Mouse (Mus musculus): ENCODE measurements at regions not wholly inside any gene's neighbourhood (a gene's known extent, or its start where the extent isn't known, plus 50 kb on each side); places are given as distances from the start of the nearest gene placed in this dataset.
"Not testable (repeated sequence)": the region's sequence is repeated elsewhere in the genome, so short reads cannot be mapped to it uniquely, and the experiment has no call there.

GRCm38 (mm10) chr14:53046975-53047374 is 551.4 kb upstream of the Olfr1507 start:
- not testable (repeated sequence) for TF ChIP-seq CTCF (IDR thresholded peaks at IDR 0.05; ENCODE audit: borderline replicate concordance, insufficient read depth, low read depth, low read length); POLR2A (IDR thresholded peaks at IDR 0.05; ENCODE audit: borderline replicate concordance, insufficient read depth, low read length)

All from cerebellum, adult 2 months (tissue).